Mouse (Mus musculus): ENCODE measurements around the gene Prss57.

DNA sequence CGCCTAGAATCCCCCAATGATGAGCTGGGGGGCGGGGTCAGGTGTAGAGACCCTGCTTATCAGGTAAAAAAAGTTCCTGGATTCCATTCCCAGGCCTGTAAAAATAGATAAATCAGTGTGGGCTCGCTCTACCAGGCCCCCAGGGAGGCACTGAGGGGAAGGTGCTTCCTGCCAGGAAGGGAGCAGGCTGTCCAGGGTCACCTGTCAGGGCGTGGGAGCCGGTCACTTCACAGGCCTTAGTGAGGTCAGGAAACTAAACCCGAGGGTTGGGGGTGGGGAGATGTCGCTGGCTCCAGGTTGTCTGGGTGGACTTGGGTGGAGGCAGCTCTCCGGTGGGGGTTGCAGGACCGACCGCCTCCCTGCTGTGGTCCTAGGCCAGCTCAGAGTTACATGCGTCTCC, 14.9 kb upstream of the Prss57 start:
- TF ChIP-seq CTCF (conservative IDR thresholded peaks at IDR 0.05; ENCODE audit: low read length) (no peak), POU5F1 (IDR thresholded peaks at IDR 0.05; ENCODE audit: borderline replicate concordance, low read length) (no peak), NANOG (IDR thresholded peaks at IDR 0.05; ENCODE audit: borderline replicate concordance, low read length) (no peak)
